Mouse (Mus musculus): ENCODE data around the gene Vps25. TPM values are rescaled to one million over a fixed set of nuclear protein-coding genes. Genes with fewer than 3 reads are reported as not detected.

Vps25 gene
- total and polyA plus RNA-seq, 2 experiments from 2014 or later: 116 to 125 TPM

DNA sequence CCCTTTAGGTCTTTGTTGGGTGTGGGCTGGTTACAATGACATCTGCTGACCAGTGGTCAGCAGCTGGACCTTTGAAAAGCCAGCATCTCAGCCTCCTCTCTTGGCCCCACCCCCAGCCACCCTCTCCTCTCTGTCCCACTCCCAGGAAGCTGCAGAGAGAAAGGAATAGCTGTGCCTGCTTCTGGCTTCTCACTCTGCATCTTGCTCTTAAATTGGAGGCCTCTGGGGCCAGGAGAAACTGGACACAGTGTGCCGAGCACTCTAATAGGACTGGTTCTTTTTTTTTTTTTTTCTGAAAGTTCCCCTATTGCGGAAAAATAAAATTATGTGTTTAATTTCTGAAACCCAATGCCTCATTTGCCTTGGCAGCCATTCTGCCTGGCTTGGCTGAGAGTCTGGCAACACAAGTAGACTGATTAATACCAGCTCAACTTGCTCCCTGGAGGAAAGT is 23.4 kb upstream of the Vps25 start:
- Histone ChIP-seq H3K27ac (ENCODE audit: low read depth) (peak overlapping the region; percentile 89), H3K9ac (replicated peaks; ENCODE audit: low read depth, low read length) (no peak overlapping the region), H3K4me3 (ENCODE audit: low read depth, low read length) (no peak overlapping the region), H3K9me3 (replicated peaks; ENCODE audit: control insufficient read depth, low read length) (no peaks in the 10 kb centered on the region), H3K4me2 (ENCODE audit: low read depth, low read length) (no peak overlapping the region), H3K4me1 (ENCODE audit: control insufficient read depth, insufficient read depth) (no peaks in the 10 kb centered on the region), H3K36me3 (replicated peaks; ENCODE audit: control insufficient read depth, insufficient read depth, low read length) (no peaks in the 10 kb centered on the region), H3K27me3 (ENCODE audit: control insufficient read depth, insufficient read depth, low read length) (0 out of 2 replicates have a peak, but pooled peaks cover 3% of the 10 kb centered on the region)
- no peak for TF ChIP-seq CTCF (IDR thresholded peaks at IDR 0.05; ENCODE audit: low read depth)
- TF ChIP-seq EP300 (IDR thresholded peaks at IDR 0.05; ENCODE audit: low read depth): no peak
- ATAC-seq (ENCODE audit: insufficient read depth, low read depth) (no peak), DNase-seq (ENCODE audit: low spot score) (peak; percentile 17)
- 31% methylated on average over 2 of the region's 2 CpGs for WGBS

DNA sequence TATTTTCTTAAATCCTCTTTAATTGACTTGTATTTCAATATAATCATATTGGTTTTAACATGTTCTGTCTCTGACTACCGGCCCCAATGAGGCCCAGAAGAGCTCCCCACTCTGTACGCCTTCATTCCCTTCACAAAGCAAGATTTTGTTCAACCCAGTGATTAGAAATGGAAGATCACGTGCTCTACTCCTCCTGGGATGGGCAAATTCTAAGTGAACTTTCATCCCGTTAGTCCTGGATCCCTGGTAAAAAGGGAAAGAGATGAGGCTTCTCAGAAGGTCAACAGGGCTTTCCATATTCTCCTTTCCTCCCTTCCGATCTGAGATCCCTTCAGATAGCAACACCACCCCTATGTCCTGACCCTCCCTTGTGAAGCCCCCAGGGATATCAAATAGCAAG is 23.0 kb upstream of the Vps25 start:
- Histone ChIP-seq H3K9ac (replicated peaks; ENCODE audit: low read depth, low read length) (0 out of 2 replicates have a peak overlapping the region, but pooled peaks have one; percentile 44), H3K27me3 (ENCODE audit: control insufficient read depth, insufficient read depth, low read length) (0 out of 2 replicates have a peak, but pooled peaks cover 3% of the 10 kb centered on the region), H3K36me3 (replicated peaks; ENCODE audit: control insufficient read depth, insufficient read depth, low read length) (no peaks in the 10 kb centered on the region), H3K4me2 (ENCODE audit: low read depth, low read length) (peak overlapping the region; percentile 55), H3K4me1 (ENCODE audit: control insufficient read depth, insufficient read depth) (no peaks in the 10 kb centered on the region), H3K4me3 (ENCODE audit: low read depth, low read length) (no peak overlapping the region), H3K9me3 (replicated peaks; ENCODE audit: control insufficient read depth, low read length) (no peaks in the 10 kb centered on the region), H3K27ac (ENCODE audit: low read depth) (peak overlapping the region; percentile 89)
- WGBS: 29% methylated on average over 5 of the region's 5 CpGs
- peak; percentile 33 for DNase-seq (ENCODE audit: low spot score)
- TF ChIP-seq CTCF (IDR thresholded peaks at IDR 0.05; ENCODE audit: low read depth) (no peak), EP300 (IDR thresholded peaks at IDR 0.05; ENCODE audit: low read depth) (no peak)
- ATAC-seq (ENCODE audit: insufficient read depth, low read depth): peak; percentile 2; the same call in 1 of the 2 replicates

DNA sequence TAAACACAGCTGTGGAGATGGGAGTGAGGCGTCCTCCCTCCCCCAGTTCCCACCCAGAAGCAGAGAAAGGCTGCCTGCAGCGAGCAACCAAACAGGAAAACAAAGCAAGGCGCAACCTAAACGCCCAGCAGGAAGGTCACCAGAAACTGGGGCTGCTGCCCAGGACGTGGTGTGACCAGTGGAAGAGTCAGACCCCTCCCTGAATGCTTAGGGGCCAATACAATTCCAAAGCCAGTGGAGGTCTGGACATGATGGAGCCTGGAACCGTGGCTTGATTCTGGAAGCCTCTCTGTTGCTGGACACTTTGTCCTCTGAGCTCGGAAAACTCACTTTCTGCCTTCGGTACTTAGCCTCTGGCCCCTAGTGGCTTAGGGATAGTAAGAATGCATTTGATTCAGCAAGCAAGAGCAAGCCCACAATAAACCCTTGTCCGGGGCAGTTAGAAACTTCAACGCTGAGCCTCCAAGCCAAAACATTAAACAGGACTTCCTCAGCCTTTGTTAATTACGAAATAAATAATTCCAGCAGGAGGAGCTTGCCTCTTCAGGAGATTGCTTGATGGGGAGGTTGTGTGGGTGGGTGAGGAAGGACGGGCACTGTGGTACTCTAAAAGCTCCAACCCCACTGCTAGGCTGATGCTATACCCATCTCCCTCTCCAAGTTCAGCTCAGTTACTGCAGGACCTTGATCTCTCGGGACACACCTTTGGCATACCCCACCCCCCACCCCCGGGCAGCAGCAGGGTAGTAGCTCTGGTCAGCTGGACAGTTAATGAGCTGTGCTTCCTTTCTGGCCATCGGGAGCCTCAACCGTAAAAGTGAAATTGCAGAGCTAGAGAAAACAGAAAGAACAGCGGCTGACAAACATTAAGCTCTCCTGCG is 22.3 kb upstream of the Vps25 start:
- WGBS: 10% methylated on average over 18 of the region's 18 CpGs
- peak; percentile 62 for ATAC-seq (ENCODE audit: insufficient read depth, low read depth)

DNA sequence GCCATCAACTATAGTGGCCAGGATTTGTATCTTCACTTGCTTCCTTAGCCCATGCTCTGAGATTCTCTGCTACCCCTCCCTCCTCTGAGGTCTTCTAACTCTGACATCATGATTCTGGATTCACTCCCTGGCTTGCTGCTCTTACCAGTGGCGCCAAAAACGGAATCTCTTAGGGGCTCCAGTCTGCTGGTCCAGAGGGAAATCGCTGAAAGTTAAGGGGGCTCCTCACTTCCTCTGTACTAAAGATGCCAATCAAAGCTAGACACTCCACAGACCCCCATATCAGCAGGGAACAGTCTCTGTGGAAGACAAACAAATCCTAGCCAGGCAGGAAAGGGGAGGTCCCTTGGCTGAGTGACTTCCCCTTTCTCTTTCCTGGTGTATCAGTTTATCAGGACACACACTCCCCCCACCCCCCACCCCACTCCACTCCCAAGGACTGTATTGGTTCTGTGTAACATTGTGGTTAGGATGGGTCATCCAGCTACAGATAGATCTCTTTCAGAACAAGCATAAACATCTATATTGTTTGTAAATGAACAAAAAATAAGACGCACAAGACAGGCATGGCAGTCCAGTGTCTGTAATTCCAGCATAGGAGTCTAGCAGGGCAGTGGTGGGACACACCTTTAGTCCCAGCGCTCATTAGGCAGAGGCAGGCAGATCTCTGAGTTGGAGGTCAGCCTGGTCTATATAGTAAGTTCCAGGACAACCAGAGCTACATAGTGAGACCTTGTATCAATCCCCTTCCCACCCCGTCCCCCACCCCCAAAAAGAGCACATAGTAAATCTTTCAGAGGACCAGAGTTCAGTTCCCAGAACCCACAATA is 21.3 kb upstream of the Vps25 start:
- no peaks in the 10 kb centered on the region for H3K9me3 ChIP-seq (replicated peaks; ENCODE audit: control insufficient read depth, low read length)
- peak overlapping the region; percentile 89 for H3K27ac ChIP-seq (ENCODE audit: low read depth)
- peak overlapping the region; percentile 44; the same call in 1 of the 2 replicates for H3K9ac ChIP-seq (replicated peaks; ENCODE audit: low read depth, low read length)
- H3K36me3 ChIP-seq (replicated peaks; ENCODE audit: control insufficient read depth, insufficient read depth, low read length): no peaks in the 10 kb centered on the region
- DNase-seq (ENCODE audit: low spot score) (peak; percentile 79), ATAC-seq (ENCODE audit: insufficient read depth, low read depth) (peak; percentile 76)
- WGBS: 39% methylated on average over 6 of the region's 6 CpGs
- H3K4me1 ChIP-seq (ENCODE audit: control insufficient read depth, insufficient read depth): no peaks in the 10 kb centered on the region
- 0 out of 2 replicates have a peak, but pooled peaks cover 3% of the 10 kb centered on the region for H3K27me3 ChIP-seq (ENCODE audit: control insufficient read depth, insufficient read depth, low read length)
- H3K4me3 ChIP-seq (ENCODE audit: low read depth, low read length): peak overlapping the region; percentile 26
- H3K4me2 ChIP-seq (ENCODE audit: low read depth, low read length): peak overlapping the region; percentile 55
- TF ChIP-seq CTCF (IDR thresholded peaks at IDR 0.05; ENCODE audit: low read depth) (no peak), EP300 (IDR thresholded peaks at IDR 0.05; ENCODE audit: low read depth) (peak; percentile 83)

More for the DNA sequence above, 22.3 kb upstream of the Vps25 start:
- no peaks in the 10 kb centered on the region for H3K36me3 ChIP-seq (replicated peaks; ENCODE audit: control insufficient read depth, insufficient read depth, low read length)
- peak overlapping the region; percentile 26 for H3K4me3 ChIP-seq (ENCODE audit: low read depth, low read length)
- H3K27me3 ChIP-seq (ENCODE audit: control insufficient read depth, insufficient read depth, low read length): 0 out of 2 replicates have a peak, but pooled peaks cover 3% of the 10 kb centered on the region
- peak; percentile 61 for DNase-seq (ENCODE audit: low spot score)
- TF ChIP-seq CTCF (IDR thresholded peaks at IDR 0.05; ENCODE audit: low read depth) (no peak), EP300 (IDR thresholded peaks at IDR 0.05; ENCODE audit: low read depth) (peak; percentile 83)
- no peaks in the 10 kb centered on the region for H3K4me1 ChIP-seq (ENCODE audit: control insufficient read depth, insufficient read depth)
- peak overlapping the region; percentile 55 for H3K4me2 ChIP-seq (ENCODE audit: low read depth, low read length)
- H3K27ac ChIP-seq (ENCODE audit: low read depth): peak overlapping the region; percentile 89
- peak overlapping the region; percentile 44 for H3K9ac ChIP-seq (replicated peaks; ENCODE audit: low read depth, low read length)
- H3K9me3 ChIP-seq (replicated peaks; ENCODE audit: control insufficient read depth, low read length): no peaks in the 10 kb centered on the region

DNA sequence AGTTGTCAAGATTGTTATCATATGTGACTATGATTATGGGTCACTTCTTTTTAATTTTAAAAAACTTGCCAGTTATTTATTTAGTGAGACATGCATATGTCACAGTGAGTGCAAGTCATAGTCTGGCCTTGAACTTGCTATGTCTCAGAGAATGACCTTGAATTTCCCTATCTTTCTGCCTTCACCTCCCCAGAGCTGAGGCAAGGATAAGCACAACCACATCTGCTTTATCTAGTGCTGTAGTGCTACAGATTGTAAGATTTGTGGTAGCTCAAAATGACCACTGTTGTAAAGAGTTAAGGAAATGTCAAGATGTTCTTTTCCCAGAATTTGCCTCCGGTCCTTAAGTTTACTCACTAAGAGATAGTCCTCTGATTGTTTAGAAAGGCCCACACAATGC is 20.3 kb upstream of the Vps25 start:
- 76% methylated on average over 1 of the region's 1 CpGs for WGBS
- H3K4me2 ChIP-seq (ENCODE audit: low read depth, low read length): no peak overlapping the region
- H3K9ac ChIP-seq (replicated peaks; ENCODE audit: low read depth, low read length): no peak overlapping the region
- no peak for ATAC-seq (ENCODE audit: insufficient read depth, low read depth)
- no peak for DNase-seq (ENCODE audit: low spot score)
- no peak overlapping the region for H3K4me3 ChIP-seq (ENCODE audit: low read depth, low read length)
- no peaks in the 10 kb centered on the region for H3K36me3 ChIP-seq (replicated peaks; ENCODE audit: control insufficient read depth, insufficient read depth, low read length)
- H3K4me1 ChIP-seq (ENCODE audit: control insufficient read depth, insufficient read depth): 0 out of 2 replicates have a peak, but pooled peaks cover 9% of the 10 kb centered on the region
- no peaks in the 10 kb centered on the region for H3K9me3 ChIP-seq (replicated peaks; ENCODE audit: control insufficient read depth, low read length)
- no peak overlapping the region for H3K27ac ChIP-seq (ENCODE audit: low read depth)
- no peak for TF ChIP-seq CTCF (IDR thresholded peaks at IDR 0.05; ENCODE audit: low read depth)
- H3K27me3 ChIP-seq (ENCODE audit: control insufficient read depth, insufficient read depth, low read length): no peaks in the 10 kb centered on the region
